Mouse (Mus musculus): ENCODE results near the gene Rab1b.

- TF ChIP-seq CTCF (IDR thresholded peaks at IDR 0.05; ENCODE audit: control insufficient read depth, insufficient read depth, insufficient read length) (no peak), FOSL1 (IDR thresholded peaks at IDR 0.05; ENCODE audit: insufficient read depth, low read length, poor library complexity, severe bottlenecking) (no peak), USF1 (IDR thresholded peaks at IDR 0.05; ENCODE audit: low read depth) (no peak), MAX (IDR thresholded peaks at IDR 0.05) (no peak)
Measured at GRCm38 (mm10) chr19:5082005-5082404, 24.9 kb downstream of the Rab1b start.
